Mouse (Mus musculus): Measurements from ENCODE around the gene Tns1. TPM values are rescaled to one million over a fixed set of nuclear protein-coding genes. Genes with fewer than 3 reads are reported as not detected.

Tns1 gene
- polyA plus RNA-seq, 1 experiment from 2014 or later, result 38.5 TPM

- H3K36me3 ChIP-seq, result no peaks in the 10 kb centered on the region
- H3K27me3 ChIP-seq, result peaks cover 29% of the 10 kb centered on the region
- H3K9me3 ChIP-seq, result no peaks in the 10 kb centered on the region
- no peak for ATAC-seq (ENCODE audit: insufficient number of reproducible peaks, insufficient read depth, low FRiP score, low TSS enrichment, low read depth)
- H3K9ac ChIP-seq, result no peak overlapping the region
- peaks cover 18% of the 10 kb centered on the region for H3K4me1 ChIP-seq
- no peak overlapping the region for H3K27ac ChIP-seq
- no peak overlapping the region for H3K4me2 ChIP-seq
- H3K4me3 ChIP-seq, result no peak overlapping the region
- WGBS, result 72% methylated on average over 1 of the region's 1 CpGs
These were observed 5.1 kb downstream of the Tns1 start for GRCm38 (mm10) chr1:74119115-74119514.

DNA sequence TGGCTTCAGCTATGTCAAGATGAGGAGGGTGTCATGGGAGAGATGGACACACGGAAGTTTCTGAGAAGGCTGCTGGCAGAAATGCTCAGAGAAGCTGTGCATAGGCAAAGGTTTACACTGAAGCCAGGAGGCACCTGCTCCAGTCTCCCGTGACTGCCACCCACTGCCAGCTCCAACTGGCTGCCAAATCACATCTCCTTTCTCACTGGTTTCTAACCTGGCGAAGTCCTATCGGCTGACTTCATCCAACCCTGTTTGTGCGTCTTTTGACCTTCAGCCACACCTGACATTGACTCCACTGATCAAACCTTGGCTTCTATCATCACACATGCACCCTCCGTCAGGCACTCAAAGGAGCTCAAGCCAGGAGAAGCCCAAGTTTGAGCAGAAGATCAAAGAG lies 6.4 kb downstream of the Tns1 start:
- Histone ChIP-seq H3K9ac (no peak overlapping the region), H3K4me2 (no peak overlapping the region), H3K27me3 (peaks cover 17% of the 10 kb centered on the region), H3K9me3 (no peaks in the 10 kb centered on the region), H3K4me3 (no peak overlapping the region), H3K27ac (no peak overlapping the region), H3K36me3 (no peaks in the 10 kb centered on the region), H3K4me1 (peaks cover 17% of the 10 kb centered on the region)
- 88% methylated on average over 6 of the region's 6 CpGs for WGBS
- no peak for ATAC-seq (ENCODE audit: insufficient number of reproducible peaks, insufficient read depth, low FRiP score, low TSS enrichment, low read depth)

DNA sequence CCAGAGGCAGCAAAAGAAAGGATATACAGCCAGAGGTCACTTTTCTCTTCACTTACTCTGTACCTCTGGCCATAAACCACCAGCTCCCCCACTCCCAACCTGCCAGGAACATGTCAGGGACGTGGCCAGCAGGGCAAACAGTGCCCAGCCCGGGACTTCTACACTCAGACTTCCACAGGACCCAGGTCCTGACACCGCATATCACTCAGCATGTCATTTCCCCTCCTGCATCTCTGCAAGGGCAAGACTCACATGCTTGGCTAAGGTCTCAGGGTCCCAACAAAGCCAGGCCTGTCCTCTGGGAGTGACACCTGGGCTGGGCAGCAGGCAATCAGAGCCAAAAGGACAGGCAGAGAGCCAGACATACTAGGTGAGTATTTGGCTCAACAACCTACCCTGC lies 11.2 kb downstream of the Tns1 start:
- ATAC-seq (ENCODE audit: insufficient number of reproducible peaks, insufficient read depth, low FRiP score, low TSS enrichment, low read depth), result no peak
- H3K27ac ChIP-seq, result no peak overlapping the region
- WGBS, result 73% methylated on average over 3 of the region's 3 CpGs
- H3K4me3 ChIP-seq, result no peak overlapping the region
- no peaks in the 10 kb centered on the region for H3K27me3 ChIP-seq
- no peaks in the 10 kb centered on the region for H3K36me3 ChIP-seq
- no peak overlapping the region for H3K9ac ChIP-seq
- H3K9me3 ChIP-seq, result no peaks in the 10 kb centered on the region
- H3K4me2 ChIP-seq, result no peak overlapping the region
- H3K4me1 ChIP-seq, result peaks cover 21% of the 10 kb centered on the region

GRCm38 (mm10) chr1:74111696-74112030 lies 12.6 kb downstream of the Tns1 start:
- Histone ChIP-seq H3K9me3 (no peaks in the 10 kb centered on the region), H3K4me1 (peaks cover 21% of the 10 kb centered on the region), H3K27ac (peak overlapping the region; percentile 41), H3K4me3 (no peak overlapping the region), H3K27me3 (no peaks in the 10 kb centered on the region), H3K36me3 (no peaks in the 10 kb centered on the region), H3K4me2 (peak overlapping the region; percentile 16; the same call in 1 of the 2 replicates), H3K9ac (peak overlapping the region; percentile 54)
- WGBS, result 26% methylated on average over 6 of the region's 6 CpGs
- no peak for ATAC-seq (ENCODE audit: insufficient number of reproducible peaks, insufficient read depth, low FRiP score, low TSS enrichment, low read depth)

- Histone ChIP-seq H3K27ac (peak overlapping the region; percentile 41), H3K9me3 (no peaks in the 10 kb centered on the region), H3K27me3 (no peaks in the 10 kb centered on the region), H3K4me2 (peak overlapping the region; percentile 16), H3K36me3 (no peaks in the 10 kb centered on the region), H3K4me1 (peaks cover 26% of the 10 kb centered on the region), H3K4me3 (no peak overlapping the region), H3K9ac (peak overlapping the region; percentile 54)
- WGBS, result 13% methylated on average over 8 of the region's 8 CpGs
- ATAC-seq (ENCODE audit: insufficient number of reproducible peaks, insufficient read depth, low FRiP score, low TSS enrichment, low read depth), result no peak
These were observed 13.1 kb downstream of the Tns1 start for GRCm38 (mm10) chr1:74110932-74111695.

GRCm38 (mm10) chr1:74109670-74110069 lies 14.6 kb downstream of the Tns1 start:
- no peak overlapping the region for H3K4me3 ChIP-seq
- H3K27ac ChIP-seq, result no peak overlapping the region
- no peaks in the 10 kb centered on the region for H3K9me3 ChIP-seq
- no peaks in the 10 kb centered on the region for H3K36me3 ChIP-seq
- H3K9ac ChIP-seq, result no peak overlapping the region
- peaks cover 28% of the 10 kb centered on the region for H3K4me1 ChIP-seq
- ATAC-seq (ENCODE audit: insufficient number of reproducible peaks, insufficient read depth, low FRiP score, low TSS enrichment, low read depth), result no peak
- no peaks in the 10 kb centered on the region for H3K27me3 ChIP-seq
- H3K4me2 ChIP-seq, result no peak overlapping the region
- 63% methylated on average over 2 of the region's 2 CpGs for WGBS

DNA sequence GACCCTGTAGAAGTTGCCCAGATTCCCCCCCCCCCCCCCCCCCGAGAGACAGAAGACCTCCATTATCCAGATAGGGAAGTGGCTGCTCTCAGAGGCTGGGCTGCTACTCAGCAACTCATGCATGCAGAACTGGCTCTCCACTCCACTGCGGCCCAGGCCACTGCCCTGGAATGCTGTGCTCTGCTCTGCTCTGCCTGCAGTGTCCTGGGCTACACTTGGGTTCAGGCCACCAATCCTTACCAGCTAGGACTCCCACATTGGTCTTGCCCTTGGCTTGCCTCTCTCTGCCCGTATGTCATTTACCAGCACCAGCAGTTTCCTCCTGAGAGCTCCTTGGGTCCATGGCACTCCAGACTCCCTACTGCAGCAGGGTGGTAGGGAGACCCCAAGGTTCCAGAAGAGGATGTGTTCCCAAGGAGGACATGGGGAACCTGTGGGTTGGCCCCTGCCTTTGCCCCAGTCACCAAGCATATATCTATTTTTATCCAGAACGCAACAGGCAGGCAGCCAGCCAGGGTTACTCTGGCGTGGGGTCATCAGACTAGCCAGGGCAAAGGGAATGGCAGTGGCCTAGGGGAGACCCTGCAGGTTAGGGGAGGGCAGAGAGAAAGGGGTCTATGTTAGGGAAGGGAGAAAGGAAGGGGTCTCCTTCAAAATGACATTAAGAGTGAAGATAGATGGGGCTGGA lies 16.2 kb downstream of the Tns1 start:
- Histone ChIP-seq H3K9ac (no peak overlapping the region), H3K27ac (no peak overlapping the region), H3K4me1 (peaks cover 44% of the 10 kb centered on the region), H3K36me3 (no peaks in the 10 kb centered on the region), H3K9me3 (no peaks in the 10 kb centered on the region), H3K27me3 (no peaks in the 10 kb centered on the region), H3K4me2 (no peak overlapping the region), H3K4me3 (no peak overlapping the region)
- 74% methylated on average over 4 of the region's 5 CpGs for WGBS
- ATAC-seq (ENCODE audit: insufficient number of reproducible peaks, insufficient read depth, low FRiP score, low TSS enrichment, low read depth), result no peak

DNA sequence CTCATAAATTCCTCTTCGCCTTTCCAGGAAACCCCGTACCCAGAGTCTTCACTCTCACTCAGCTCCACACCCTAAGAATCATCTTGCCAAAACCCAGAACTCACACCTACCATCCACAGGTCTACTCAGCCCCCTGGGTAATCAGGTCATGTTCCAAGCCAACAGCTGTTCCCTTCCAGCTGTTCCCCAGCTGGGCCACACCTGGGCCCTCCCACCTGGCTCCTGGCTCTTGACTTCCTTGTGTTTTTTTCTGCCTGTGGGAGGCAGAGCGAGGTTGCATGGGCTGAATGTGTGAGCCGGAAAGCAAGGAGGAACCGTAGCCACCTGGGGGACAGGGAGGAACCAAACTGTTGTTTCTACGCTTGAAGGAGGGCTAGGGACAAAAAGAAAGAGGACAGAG lies 18.0 kb downstream of the Tns1 start:
- Histone ChIP-seq H3K4me3 (no peak overlapping the region), H3K4me1 (peaks cover 34% of the 10 kb centered on the region), H3K27ac (no peak overlapping the region), H3K9ac (no peak overlapping the region), H3K4me2 (no peak overlapping the region), H3K27me3 (0 out of 2 replicates have a peak, but pooled peaks cover 3% of the 10 kb centered on the region), H3K36me3 (no peaks in the 10 kb centered on the region), H3K9me3 (no peaks in the 10 kb centered on the region)
- no peak for ATAC-seq (ENCODE audit: insufficient number of reproducible peaks, insufficient read depth, low FRiP score, low TSS enrichment, low read depth)
- WGBS, result 65% methylated on average over 6 of the region's 6 CpGs

GRCm38 (mm10) chr1:74105660-74106059 lies 18.6 kb downstream of the Tns1 start:
- no peaks in the 10 kb centered on the region for H3K36me3 ChIP-seq
- H3K4me3 ChIP-seq, result no peak overlapping the region
- 0 out of 2 replicates have a peak, but pooled peaks cover 3% of the 10 kb centered on the region for H3K27me3 ChIP-seq
- H3K4me1 ChIP-seq, result peaks cover 31% of the 10 kb centered on the region
- H3K4me2 ChIP-seq, result no peak overlapping the region
- no peak for ATAC-seq (ENCODE audit: insufficient number of reproducible peaks, insufficient read depth, low FRiP score, low TSS enrichment, low read depth)
- no peaks in the 10 kb centered on the region for H3K9me3 ChIP-seq
- H3K9ac ChIP-seq, result no peak overlapping the region
- H3K27ac ChIP-seq, result no peak overlapping the region
- WGBS, result 89% methylated on average over 4 of the region's 4 CpGs

- ATAC-seq (ENCODE audit: insufficient number of reproducible peaks, insufficient read depth, low FRiP score, low TSS enrichment, low read depth), result no peak
- Histone ChIP-seq H3K9me3 (no peaks in the 10 kb centered on the region), H3K4me1 (peaks cover 45% of the 10 kb centered on the region), H3K4me3 (no peak overlapping the region), H3K9ac (peak overlapping the region; percentile 36; the same call in 1 of the 2 replicates), H3K27me3 (peaks cover 10% of the 10 kb centered on the region), H3K27ac (peak overlapping the region; percentile 33; the same call in 1 of the 2 replicates), H3K4me2 (no peak overlapping the region), H3K36me3 (no peaks in the 10 kb centered on the region)
- 14% methylated on average over 6 of the region's 6 CpGs for WGBS
These were observed 20.4 kb downstream of the Tns1 start for GRCm38 (mm10) chr1:74103654-74104353.

DNA sequence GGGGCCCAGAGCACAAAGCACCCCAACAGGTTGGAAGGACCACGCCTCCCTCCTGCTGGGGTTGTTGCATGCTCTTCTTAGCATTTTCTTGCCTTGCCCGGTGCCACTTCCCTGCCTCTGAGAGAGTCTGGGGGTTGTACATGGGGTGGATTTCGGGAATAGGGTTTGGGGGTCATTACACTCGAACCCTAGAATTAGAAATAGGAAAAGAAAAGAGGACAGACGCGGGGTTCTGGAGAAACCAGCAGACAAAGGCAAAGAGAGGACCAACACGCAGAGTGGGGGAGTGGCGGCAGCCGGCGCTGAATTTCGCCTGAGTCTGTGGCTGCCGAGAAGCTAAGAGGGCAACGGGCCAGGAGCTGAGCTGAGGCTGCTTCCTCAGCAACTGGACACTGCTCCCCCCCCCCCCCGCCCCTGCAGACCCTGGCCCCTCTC lies 25.2 kb downstream of the Tns1 start:
- Histone ChIP-seq H3K9me3 (no peaks in the 10 kb centered on the region), H3K4me2 (peak overlapping the region; percentile 94), H3K4me1 (peaks cover 74% of the 10 kb centered on the region), H3K27me3 (peaks cover 27% of the 10 kb centered on the region), H3K27ac (peak overlapping the region; percentile 88), H3K36me3 (no peaks in the 10 kb centered on the region), H3K9ac (peak overlapping the region; percentile 81), H3K4me3 (peak overlapping the region; percentile 62)
- 0% methylated on average over 10 of the region's 14 CpGs for WGBS
- ATAC-seq (ENCODE audit: insufficient number of reproducible peaks, insufficient read depth, low FRiP score, low TSS enrichment, low read depth), result no peak
